In the genomic region with DNA sequence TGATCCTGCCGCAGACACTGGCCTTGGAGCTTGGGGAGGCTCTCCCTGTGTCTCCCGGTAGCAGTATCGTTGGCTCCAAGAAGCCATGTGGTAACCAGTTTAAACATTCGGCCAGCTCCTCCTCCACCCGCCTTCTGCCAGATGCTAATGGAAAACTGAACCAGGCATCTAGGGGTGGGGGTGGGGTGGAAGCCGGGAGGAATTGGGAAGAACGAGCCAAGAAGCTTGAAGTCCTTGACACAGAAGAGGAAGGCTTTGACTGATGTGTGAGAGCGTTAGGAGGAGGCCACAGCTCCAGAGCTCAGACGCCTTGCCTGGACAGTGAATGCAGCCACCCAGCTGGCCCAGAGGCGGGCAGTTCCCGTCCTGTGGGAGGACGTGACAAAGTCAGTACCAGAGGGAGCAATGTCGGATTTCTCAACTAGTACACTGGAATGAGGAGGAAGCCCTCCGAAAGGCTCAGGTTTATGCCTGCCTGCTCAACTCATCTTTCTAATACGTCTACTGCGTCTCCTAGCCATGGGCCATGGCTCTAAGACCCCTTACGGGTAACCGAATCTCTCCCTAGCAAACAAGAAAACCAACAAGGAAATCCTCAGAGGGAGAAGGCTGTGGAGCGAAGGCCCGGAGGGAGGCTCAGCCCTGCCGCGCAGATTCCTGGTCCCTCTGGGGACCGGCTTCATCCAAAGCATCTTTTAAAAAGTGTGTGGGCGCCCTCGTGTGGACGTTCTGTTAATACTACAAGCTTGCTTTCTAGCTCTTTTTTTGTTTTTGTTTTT, we compare ENCODE assay signal across 8 mouse cellular contexts. TPM values are rescaled to one million over a fixed set of nuclear protein-coding genes. Genes with fewer than 3 reads are reported as not detected.
DNase-seq lines count a peak whose midpoint lies in the region; ATAC-seq and TF ChIP-seq lines count a peak whose summit lies in the region.

No protein-coding gene starts in this region.

- peak; percentile 79 for TF ChIP-seq CTCF in gastrocnemius, adult 2 months (IDR thresholded peaks at IDR 0.05)

- no peak for ATAC-seq in erythroblast, adult 5-6 weeks (replicated peaks; ENCODE audit: low FRiP score, poor library complexity, severe bottlenecking)

- intact Hi-C loops in gastrocnemius, adult 2 months (cut with DNase I) = loop anchor here (10.0 kb wide), 1 partner anchor 392 kb away; no protein-coding TSS in a partner anchor
- intact Hi-C loops in left cerebral cortex, postnatal 10 days (cut with DNase I) = no loop called here

- peak; percentile 97 for DNase-seq in adipocyte (ENCODE audit: low spot score)
- DNase-seq in cerebellum, postnatal 4 days (ENCODE audit: low spot score in 2 of 2) = peak; percentile 61 to 84
- DNase-seq in gastrocnemius, adult 2 months = peak; percentile 93
- peak; percentile 83 for DNase-seq in hindlimb bud, embryonic 11.5 days (ENCODE audit: extremely low spot score, low read depth, low spot score)
- peak; percentile 80 to 91 for DNase-seq in left cerebral cortex, postnatal 10 days (ENCODE audit: extremely low spot score in 1 of 2, low spot score in 2 of 2)
- peak; percentile 94 for DNase-seq in mesoderm, embryonic 11.5 days (ENCODE audit: low read depth, low spot score)
- peak; percentile 94 for DNase-seq in right cerebral cortex, postnatal 4 days

- peak overlapping the region; percentile 70 for H3K4me3 ChIP-seq in gastrocnemius, adult 2 months

- H3K27ac ChIP-seq in gastrocnemius, adult 2 months = peak overlapping the region; percentile 98

RNA-seq across cellular contexts. Expression of gene Apol7a, which starts 32.0 kb away (rescaled TPM):
- total RNA-seq in gastrocnemius, adult 2 months (2021) = 1 to 10 TPM in 1 of 2 experiments, under 1 TPM in 1; 0.31 to 1.2 TPM
- under 1 TPM; 0.49 to 0.71 TPM for total RNA-seq in left cerebral cortex, postnatal 10 days (2021)
- not detected in 2 replicates for total RNA-seq in erythroblast, adult 5-6 weeks (2015; ENCODE audit: low replicate concordance)
- not detected in 2 replicates for total RNA-seq in erythroblast, adult 5-6 weeks (2017; ENCODE audit: low replicate concordance)

RNA-seq across cellular contexts. Expression of gene Apol9a, which starts 44.0 kb away (rescaled TPM):
- not detected for total RNA-seq in gastrocnemius, adult 2 months (2021)
- total RNA-seq in left cerebral cortex, postnatal 10 days (2021) = under 1 TPM; 0.55 to 0.81 TPM
- total RNA-seq in erythroblast, adult 5-6 weeks (2015; ENCODE audit: low replicate concordance) = not detected in 2 replicates
- 0.34 TPM in 1 of 2 replicates, not detected in the other for total RNA-seq in erythroblast, adult 5-6 weeks (2017; ENCODE audit: low replicate concordance)
